Mouse (Mus musculus): ENCODE measurements around the gene Gstp1.
"Not testable (repeated sequence)": the region's sequence is repeated elsewhere in the genome, so short reads cannot be mapped to it uniquely, and the experiment has no call there.

The Gstp1 gene

GRCm38 (mm10) chr19:4060044-4060898 lies 22.5 kb upstream of the Gstp1 start:
- DNase-seq (ENCODE audit: low spot score in 2 of 2): not testable (repeated sequence)

- no peak for DNase-seq (ENCODE audit: low spot score in 2 of 2)
Observed at GRCm38 (mm10) chr19:4059069-4059740, 21.4 kb upstream of the Gstp1 start, which contains the start of gene Gstp3. Gene Gstp3 (minus strand): TSS chr19:4059569.

GRCm38 (mm10) chr19:4058581-4058980 lies 20.8 kb upstream of the Gstp1 start:
- DNase-seq (ENCODE audit: low spot score in 2 of 2): no peak

GRCm38 (mm10) chr19:4057962-4058361 lies 20.2 kb upstream of the Gstp1 start:
- DNase-seq (ENCODE audit: low spot score in 2 of 2): no peak

DNA sequence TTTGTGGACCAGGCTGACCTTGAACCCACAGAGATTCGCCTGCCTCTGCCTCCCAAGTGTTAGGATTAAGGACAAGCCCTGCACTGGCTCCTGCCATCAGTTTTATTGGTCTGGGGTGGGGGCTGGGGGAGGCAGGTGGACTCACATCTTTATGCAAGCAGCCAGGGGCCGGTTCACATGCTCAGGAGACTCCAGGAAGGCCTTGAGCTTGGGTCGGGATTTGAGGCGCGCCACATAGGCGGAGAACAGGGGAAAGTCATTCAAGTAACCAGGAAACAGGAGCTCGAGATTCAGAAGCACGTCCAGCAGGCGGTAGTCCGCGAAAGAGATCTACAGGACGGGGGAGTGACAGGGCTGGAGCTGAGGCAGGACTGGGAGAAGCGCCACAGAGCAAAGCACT lies 19.6 kb upstream of the Gstp1 start:
- no peak for DNase-seq (ENCODE audit: low spot score in 2 of 2)

GRCm38 (mm10) chr19:4056727-4057126 lies 18.9 kb upstream of the Gstp1 start:
- DNase-seq (ENCODE audit: low spot score in 2 of 2): no peak

- DNase-seq (ENCODE audit: low spot score in 2 of 2): no peak
Observed at GRCm38 (mm10) chr19:4055947-4056693, 18.3 kb upstream of the Gstp1 start.

DNA sequence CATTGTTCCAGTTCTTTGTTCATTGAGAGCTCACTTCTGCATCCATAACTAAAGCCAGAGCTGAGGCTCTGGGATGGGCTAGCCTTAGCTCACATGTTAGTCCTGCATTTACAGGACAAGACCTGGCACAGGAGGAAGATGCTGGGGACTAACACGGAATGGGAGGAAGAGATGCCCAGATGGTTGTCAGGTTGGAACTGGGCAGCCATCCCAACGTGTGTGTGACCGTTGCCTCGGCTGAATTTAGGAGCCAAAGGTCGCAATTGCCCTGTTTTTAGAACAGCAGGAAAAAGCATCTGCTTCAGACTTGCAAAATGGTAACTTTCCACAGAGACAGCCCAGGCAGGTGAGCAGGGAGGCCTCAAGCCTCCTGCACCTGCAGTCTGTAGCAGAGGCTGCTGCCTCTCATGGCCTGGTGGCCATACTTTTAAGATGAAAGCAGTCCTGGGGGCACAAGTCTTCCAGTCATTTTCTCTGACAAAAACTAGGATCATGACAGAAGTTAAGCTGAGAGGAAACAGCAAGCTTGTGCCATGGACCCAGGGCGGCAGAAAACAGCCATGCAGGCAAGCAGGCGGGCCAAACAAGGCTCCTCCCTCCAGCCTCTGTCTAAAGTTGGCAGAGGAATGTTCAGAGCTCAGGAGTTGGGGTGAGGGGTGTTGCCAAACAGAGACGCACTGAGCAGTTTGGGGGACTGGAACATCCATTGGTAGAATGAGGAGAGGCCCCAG lies 17.6 kb upstream of the Gstp1 start:
- DNase-seq (ENCODE audit: low spot score in 2 of 2): no peak

DNA sequence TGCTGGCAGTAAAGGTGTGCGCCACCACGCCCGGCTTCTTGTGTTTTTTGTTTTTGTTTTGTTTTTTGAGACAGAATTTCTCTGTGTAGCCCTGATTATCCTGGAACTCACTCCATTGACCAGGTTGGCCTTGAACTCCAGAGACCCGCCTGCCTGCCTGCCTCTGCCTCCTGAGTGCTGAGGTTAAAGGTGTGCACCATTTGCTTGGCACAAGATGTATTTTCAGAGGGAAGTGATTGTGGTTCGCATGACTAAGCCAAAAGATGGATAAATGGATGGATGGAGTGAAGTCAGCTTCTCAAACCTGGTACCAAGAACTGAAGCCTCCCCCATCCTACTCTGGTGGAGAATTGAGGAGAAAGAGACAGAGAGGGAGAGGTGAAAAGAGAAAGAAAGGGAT lies 16.8 kb upstream of the Gstp1 start:
- no peak for DNase-seq (ENCODE audit: low spot score in 2 of 2)

GRCm38 (mm10) chr19:4052516-4053030 lies 14.8 kb upstream of the Gstp1 start:
- no peak for DNase-seq (ENCODE audit: low spot score in 2 of 2)

DNA sequence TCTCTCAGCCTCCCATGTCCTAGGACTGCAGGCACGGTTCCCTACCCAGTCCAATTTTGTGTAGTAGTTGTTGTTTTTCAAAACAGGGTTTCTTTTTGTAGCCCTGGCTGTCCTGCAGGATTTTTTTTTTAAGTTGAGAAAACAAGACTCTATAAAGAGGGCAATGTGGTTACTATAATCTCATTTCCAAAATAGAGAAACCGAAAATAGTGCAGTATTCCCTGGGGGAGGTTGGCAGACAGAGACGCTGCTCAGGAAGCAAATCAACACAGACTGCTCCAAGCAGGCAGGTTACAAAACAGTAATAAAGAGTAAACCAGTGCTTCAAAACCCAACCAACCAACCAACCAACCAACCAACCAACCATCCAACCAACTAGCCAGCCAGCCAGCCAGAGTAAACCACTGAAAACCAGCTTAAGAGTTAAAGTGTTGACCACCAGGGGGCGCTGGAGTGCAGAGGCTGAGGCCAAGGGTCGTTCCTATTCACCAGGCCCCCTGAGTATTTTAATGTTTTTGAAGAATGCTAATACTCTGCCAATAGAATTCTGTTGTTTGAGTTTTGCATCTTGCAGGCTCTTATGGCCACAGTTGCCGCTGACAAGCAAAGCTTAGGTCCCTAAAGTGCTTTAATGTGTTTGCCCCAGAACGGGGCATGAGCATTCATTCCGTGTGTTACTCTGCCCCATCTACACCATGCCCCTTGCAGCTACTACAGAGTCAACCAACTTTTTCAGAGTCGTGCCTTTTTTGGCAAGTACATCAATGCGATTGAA lies 14.1 kb upstream of the Gstp1 start:
- DNase-seq (ENCODE audit: low spot score in 2 of 2): peak in 1 of 2 experiments; percentile 59

DNA sequence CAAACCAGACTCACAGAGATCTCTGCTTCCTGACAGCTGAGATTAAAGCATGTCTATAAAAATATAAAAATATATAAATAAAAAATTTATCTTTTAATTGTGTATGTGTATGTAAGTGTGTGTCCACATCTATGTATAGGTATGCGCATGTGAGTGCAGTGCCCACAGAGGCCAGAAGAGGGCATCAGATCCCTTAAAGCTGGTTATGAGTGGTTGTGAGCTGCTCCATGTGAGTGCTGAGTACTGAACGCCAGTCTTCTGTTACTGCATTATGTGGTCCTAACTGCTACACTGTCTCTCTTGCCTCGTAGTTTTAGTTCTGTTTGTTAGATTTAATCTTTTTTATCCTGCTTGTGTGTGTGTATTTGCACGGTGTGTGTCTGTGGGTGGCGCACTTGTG lies 13.2 kb upstream of the Gstp1 start:
- DNase-seq (ENCODE audit: low spot score in 2 of 2): no peak

- DNase-seq (ENCODE audit: low spot score in 2 of 2): not testable (repeated sequence)
Observed at GRCm38 (mm10) chr19:4049069-4049468, 11.3 kb upstream of the Gstp1 start.

DNA sequence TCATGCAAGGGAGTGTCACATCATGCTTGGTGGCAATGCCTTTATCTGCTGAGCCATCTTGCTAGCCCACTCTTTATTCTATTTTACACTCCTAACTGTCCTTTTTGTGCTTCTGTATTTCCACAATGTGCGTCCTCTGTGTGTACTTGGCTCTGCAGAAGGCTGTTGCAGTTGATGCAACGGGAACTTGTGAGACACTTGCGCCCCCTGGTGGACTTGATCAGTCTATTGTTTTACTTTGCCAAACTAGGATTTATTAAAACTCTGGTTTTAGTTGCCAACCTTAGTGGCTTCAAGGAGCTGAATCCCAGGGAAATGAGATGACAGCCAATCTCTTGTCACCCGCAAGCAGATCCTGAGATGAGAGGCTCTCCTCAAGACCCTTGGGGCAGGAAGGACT lies 10.1 kb upstream of the Gstp1 start:
- peak; percentile 43 to 80 for DNase-seq (ENCODE audit: low spot score in 2 of 2)

- no peak for DNase-seq (ENCODE audit: low spot score in 2 of 2)
Observed at GRCm38 (mm10) chr19:4046866-4047254, 9.1 kb upstream of the Gstp1 start.

DNA sequence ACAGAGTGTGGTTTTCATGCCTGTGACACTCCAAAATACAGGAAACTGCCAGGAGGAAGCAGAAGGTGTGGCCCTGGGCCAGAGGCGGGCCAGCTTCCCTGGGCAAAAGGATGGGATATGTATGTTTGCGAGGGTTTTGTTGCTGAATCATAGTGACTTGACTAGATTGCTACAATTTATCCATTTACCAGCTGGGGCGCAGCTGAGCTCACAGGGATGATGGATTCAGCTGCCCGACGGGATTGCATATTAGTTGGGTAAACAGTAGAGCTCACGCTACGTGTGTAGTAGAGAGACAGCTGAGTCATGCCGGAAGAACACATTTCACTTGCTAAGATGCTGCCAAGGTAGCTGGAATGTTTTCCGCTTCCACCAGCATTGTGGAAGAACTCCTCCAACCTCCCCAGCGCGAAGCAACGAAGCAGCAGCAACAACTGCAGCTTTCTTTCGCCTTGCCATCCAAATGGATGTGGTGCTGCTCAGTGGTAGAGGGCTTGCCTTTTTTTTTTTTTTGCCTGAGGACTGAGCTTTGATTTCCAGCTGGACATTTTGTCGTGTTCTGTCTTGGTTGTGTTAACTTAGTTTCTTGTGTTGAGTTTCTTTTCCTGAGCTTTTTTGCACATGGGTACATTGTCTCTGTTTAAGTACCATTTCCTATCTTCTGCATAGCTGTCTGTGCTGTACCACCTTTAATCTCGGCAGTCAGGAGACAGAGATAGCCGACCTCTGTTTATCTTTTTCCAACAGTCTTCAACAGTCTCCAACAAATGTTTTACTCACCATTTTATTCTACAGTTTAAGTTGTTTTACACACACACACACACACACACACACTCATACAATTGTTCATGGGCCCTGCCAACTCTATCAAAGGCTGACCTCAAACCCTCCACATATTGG lies 8.4 kb upstream of the Gstp1 start, which contains the start of gene Gstp2:
TSS of gene Gstp2 (minus strand) at position 58 of the 900 bp plus-strand sequence.
- DNase-seq (ENCODE audit: low spot score in 2 of 2): peak; percentile 89 to 91

GRCm38 (mm10) chr19:4044109-4044508 lies 6.3 kb upstream of the Gstp1 start:
- DNase-seq (ENCODE audit: low spot score in 2 of 2): not testable (repeated sequence)

DNA sequence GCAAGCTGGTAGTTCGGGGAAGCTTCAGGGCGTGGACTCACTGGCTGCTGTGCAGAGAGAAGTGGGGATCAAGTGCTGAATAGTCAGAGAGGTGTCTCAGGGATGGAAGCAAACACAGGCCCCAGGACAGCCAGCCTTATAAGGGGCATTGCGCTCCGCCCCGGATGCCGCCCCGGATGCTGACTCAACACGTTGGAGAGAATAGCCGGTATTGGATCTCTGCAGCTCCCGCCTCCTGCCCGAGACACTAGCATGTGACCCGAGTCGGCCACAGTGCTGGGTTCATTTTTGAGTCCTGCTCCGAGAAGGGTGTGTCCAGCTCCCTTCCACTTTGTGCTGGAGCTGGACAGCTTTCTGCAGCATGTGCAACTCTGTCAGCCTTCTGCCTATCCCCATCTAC lies 4.3 kb upstream of the Gstp1 start:
- peak; percentile 58 to 64 for DNase-seq (ENCODE audit: low spot score in 2 of 2)

GRCm38 (mm10) chr19:4041500-4041899 lies 3.7 kb upstream of the Gstp1 start:
- not testable (repeated sequence) for DNase-seq (ENCODE audit: low spot score in 2 of 2)

All from heart, adult 9 months (tissue).